Mouse (Mus musculus) kidney, postnatal 25 days (tissue): ENCODE data around the gene Syt10.
"Not testable (repeated sequence)": the region's sequence is repeated elsewhere in the genome, so short reads cannot be mapped to it uniquely, and the experiment has no call there.

Experiments
- DNase-seq, 2 experiments: peaks; one replicate each; pipeline ENCODE4 v3.0.0; 2021; ENCODE audit warnings: mixed read lengths in 2 of 2

The Syt10 gene

GRCm38 (mm10) chr15:89841364-89842017, at the start of gene Syt10:
Gene Syt10, minus strand, starts transcription at chr15:89841860.
- DNase-seq, result peak in 1 of 2 experiments; percentile 30

- no peak for DNase-seq
Observed at GRCm38 (mm10) chr15:89883799-89884198, 42.1 kb upstream of the Syt10 start.

GRCm38 (mm10) chr15:89878981-89879380, 37.3 kb upstream of the Syt10 start:
- DNase-seq, result no peak

DNA sequence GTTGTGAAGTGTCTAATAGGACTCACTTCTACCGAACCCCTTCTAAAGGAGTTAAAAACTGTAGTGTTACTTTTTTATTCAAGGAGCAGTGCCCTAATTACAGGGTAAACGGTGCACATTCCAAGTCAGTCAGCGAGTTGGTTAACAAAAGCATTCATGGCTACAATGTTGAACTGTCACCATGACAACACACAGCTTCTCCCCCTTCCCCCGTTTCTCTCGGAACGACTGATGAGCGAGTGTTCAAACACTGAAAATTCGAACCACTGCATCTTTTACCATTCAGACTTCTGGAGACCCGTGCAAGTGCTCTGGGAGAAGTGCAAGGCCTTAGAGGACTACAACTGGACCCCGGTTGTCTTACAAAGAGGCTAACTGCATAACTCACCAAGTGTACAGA, 25.6 kb downstream of the Syt10 start:
- no peak for DNase-seq

GRCm38 (mm10) chr15:89804478-89804877, 37.2 kb downstream of the Syt10 start:
- DNase-seq, result no peak

GRCm38 (mm10) chr15:89779928-89780327, 61.7 kb downstream of the Syt10 start:
- DNase-seq, result no peak

DNA sequence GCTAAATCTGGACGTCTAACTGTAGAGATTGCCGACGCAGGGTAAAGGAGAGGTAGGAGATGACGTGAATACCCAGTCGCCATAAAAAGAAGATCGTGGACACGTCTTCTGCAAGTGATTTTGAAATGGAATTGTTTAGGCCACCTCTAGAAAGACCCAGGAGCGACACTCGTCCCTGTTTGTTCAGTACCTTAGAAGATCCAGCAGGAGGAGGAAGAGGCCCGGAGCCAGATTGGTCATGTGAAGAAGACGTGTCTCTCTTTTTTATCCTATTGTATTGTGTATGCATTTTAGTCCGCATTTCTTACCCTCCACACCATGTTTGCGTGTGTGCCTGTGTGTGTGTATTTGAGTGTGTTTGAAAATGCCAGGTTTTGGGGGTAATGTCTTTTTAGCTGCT, 75.6 kb downstream of the Syt10 start:
- not testable (repeated sequence) for DNase-seq

DNA sequence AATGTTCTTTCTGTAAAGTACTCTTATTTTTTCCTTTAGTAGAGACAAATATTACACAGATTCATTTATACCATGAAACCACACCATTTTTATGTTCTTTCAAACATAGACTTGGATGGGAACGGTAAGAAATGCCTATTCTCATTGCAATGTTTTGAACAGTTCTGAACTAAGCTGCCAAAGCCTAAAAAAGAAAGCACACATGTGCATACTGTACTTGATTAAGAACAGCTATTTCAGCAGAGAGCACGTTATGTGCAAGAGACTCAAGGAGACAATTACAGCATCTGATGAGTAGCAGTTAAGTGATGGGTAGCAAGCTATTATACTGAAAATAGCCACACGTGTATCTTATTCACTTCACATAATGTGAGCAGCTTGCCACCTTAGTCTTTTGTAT, 108.0 kb downstream of the Syt10 start:
- no peak for DNase-seq
